Mouse (Mus musculus): ENCODE data around the gene Olfr1228. TPM values are rescaled to one million over a fixed set of nuclear protein-coding genes. Genes with fewer than 3 reads are reported as not detected.

Gene Olfr1228
- total RNA-seq (2014; rRNA removed), result not detected in 2 replicates
- not detected in 2 replicates for polyA plus RNA-seq (2015; fragmentation: Nextera tagmentation; extraction: Ambion mirVana)

- no peak for TF ChIP-seq CTCF (IDR thresholded peaks at IDR 0.05)
- Histone ChIP-seq H3K27me3 (ENCODE audit: insufficient read depth, low read length) (no peaks in the 10 kb centered on the region), H3K4me2 (ENCODE audit: low read depth, low read length, poor library complexity, severe bottlenecking) (no peak within 1 kb of the TSS), H3K9ac (replicated peaks; ENCODE audit: low read length, poor library complexity, severe bottlenecking) (no peak within 1 kb of the TSS), H3K4me1 (ENCODE audit: insufficient read depth, low read length) (no peaks in the 10 kb centered on the region), H3K9me3 (ENCODE audit: low read length) (no peaks in the 10 kb centered on the region), H3K36me3 (ENCODE audit: insufficient read depth, low read length) (no peaks in the 10 kb centered on the region), H3K27ac (ENCODE audit: low read depth, low read length) (no peak within 1 kb of the TSS), H3K4me3 (ENCODE audit: low read depth, low read length) (no peak within 1 kb of the TSS)
- no peak for DNase-seq (ENCODE audit: low spot score)
- ATAC-seq (ENCODE audit: low FRiP score), result no peak
Measured at GRCm38 (mm10) chr2:89253962-89254361, at the start of gene Olfr1228. TSS of gene Olfr1228 (minus strand) at chr2:89254062.

DNA sequence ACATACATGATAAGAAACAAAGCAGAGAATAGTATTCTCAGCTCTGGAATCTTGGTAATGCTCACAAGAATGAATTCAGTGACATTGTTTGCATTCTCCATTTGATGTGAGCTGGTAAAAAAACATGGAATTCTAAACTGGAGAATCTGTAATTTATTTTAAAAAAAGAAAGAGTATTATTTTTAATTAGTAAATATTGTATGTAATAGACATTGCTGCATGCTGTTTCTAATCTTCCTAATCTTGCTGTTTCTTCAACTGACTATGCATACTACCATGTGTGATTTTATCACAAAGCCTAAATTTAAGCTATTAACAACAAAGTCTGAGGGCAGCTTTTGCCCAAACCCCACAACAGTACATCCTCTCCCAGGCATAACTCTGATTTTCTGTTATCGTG, 43.3 kb upstream of the Olfr1228 start, which contains the start of gene Olfr1230:
Gene Olfr1230, minus strand, starts transcription at position 101 of the 400 bp plus-strand sequence.
- H3K4me3 ChIP-seq (ENCODE audit: low read depth, low read length), result no peak within 1 kb of the TSS
- WGBS, result 92% methylated on average over 1 of the region's 1 CpGs
- H3K4me2 ChIP-seq (ENCODE audit: low read depth, low read length, poor library complexity, severe bottlenecking), result no peak within 1 kb of the TSS
- H3K9ac ChIP-seq (replicated peaks; ENCODE audit: low read length, poor library complexity, severe bottlenecking), result no peak within 1 kb of the TSS
- DNase-seq (ENCODE audit: low spot score) (no peak), ATAC-seq (ENCODE audit: low FRiP score) (no peak)
- H3K27ac ChIP-seq (ENCODE audit: low read depth, low read length), result no peak within 1 kb of the TSS
- no peaks in the 10 kb centered on the region for H3K4me1 ChIP-seq (ENCODE audit: insufficient read depth, low read length)
- no peaks in the 10 kb centered on the region for H3K36me3 ChIP-seq (ENCODE audit: insufficient read depth, low read length)
- no peak for TF ChIP-seq CTCF (IDR thresholded peaks at IDR 0.05)
- no peaks in the 10 kb centered on the region for H3K27me3 ChIP-seq (ENCODE audit: insufficient read depth, low read length)
- no peaks in the 10 kb centered on the region for H3K9me3 ChIP-seq (ENCODE audit: low read length)

- WGBS, result 72% methylated on average over 2 of the region's 2 CpGs
Measured at GRCm38 (mm10) chr2:89287914-89288313, 34.1 kb upstream of the Olfr1228 start, which contains the start of gene Olfr1229. TSS of gene Olfr1229 (minus strand) at chr2:89288014.

DNA sequence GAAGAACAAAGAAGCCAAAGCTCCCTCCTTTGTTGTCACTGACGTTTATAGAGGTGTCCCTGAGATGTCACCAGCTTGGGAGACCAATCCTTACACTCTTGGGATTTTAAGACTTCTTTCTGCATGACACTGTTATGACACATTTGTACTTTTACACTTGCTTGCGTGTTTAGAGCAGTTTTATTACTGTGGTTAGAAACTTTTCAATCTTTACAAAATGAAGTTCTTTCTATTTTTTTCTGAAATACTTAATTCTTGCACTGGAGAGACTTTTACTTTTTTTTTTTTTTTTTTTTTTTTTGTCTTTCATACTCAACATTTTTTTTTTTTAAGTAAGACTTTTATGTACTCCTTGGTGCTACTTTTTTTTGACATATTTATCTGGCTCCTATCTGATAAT, 53.9 kb downstream of the Olfr1228 start, which contains the start of gene Olfr1226:
Gene Olfr1226, minus strand, starts transcription at position 101 of the 400 bp plus-strand sequence.
- H3K27ac ChIP-seq (ENCODE audit: low read depth, low read length), result no peak within 1 kb of the TSS
- no peak for DNase-seq (ENCODE audit: low spot score)
- no peak for TF ChIP-seq CTCF (IDR thresholded peaks at IDR 0.05)
- H3K9me3 ChIP-seq (ENCODE audit: low read length), result no peaks in the 10 kb centered on the region
- no peak within 1 kb of the TSS for H3K9ac ChIP-seq (replicated peaks; ENCODE audit: low read length, poor library complexity, severe bottlenecking)
- no peaks in the 10 kb centered on the region for H3K27me3 ChIP-seq (ENCODE audit: insufficient read depth, low read length)
- H3K4me3 ChIP-seq (ENCODE audit: low read depth, low read length), result no peak within 1 kb of the TSS
- H3K36me3 ChIP-seq (ENCODE audit: insufficient read depth, low read length), result no peaks in the 10 kb centered on the region
- WGBS, result 61% methylated on average over 2 of the region's 2 CpGs
- H3K4me2 ChIP-seq (ENCODE audit: low read depth, low read length, poor library complexity, severe bottlenecking), result no peak within 1 kb of the TSS
- H3K4me1 ChIP-seq (ENCODE audit: insufficient read depth, low read length), result no peaks in the 10 kb centered on the region
- no peak for ATAC-seq (ENCODE audit: low FRiP score)

More at GRCm38 (mm10) chr2:89287914-89288313, 34.1 kb upstream of the Olfr1228 start, which contains the start of gene Olfr1229:
- Histone ChIP-seq H3K4me3 (ENCODE audit: low read depth, low read length) (no peak within 1 kb of the TSS), H3K36me3 (ENCODE audit: insufficient read depth, low read length) (no peaks in the 10 kb centered on the region), H3K4me1 (ENCODE audit: insufficient read depth, low read length) (no peaks in the 10 kb centered on the region), H3K9me3 (ENCODE audit: low read length) (no peaks in the 10 kb centered on the region), H3K27ac (ENCODE audit: low read depth, low read length) (no peak within 1 kb of the TSS), H3K27me3 (ENCODE audit: insufficient read depth, low read length) (no peaks in the 10 kb centered on the region), H3K4me2 (ENCODE audit: low read depth, low read length, poor library complexity, severe bottlenecking) (no peak within 1 kb of the TSS), H3K9ac (replicated peaks; ENCODE audit: low read length, poor library complexity, severe bottlenecking) (no peak within 1 kb of the TSS)
- DNase-seq (ENCODE audit: low spot score) (no peak), ATAC-seq (ENCODE audit: low FRiP score) (no peak)
- no peak for TF ChIP-seq CTCF (IDR thresholded peaks at IDR 0.05)

Other genes with a start within 250 kb of the Olfr1228 start
- gene Olfr1215, start 247.1 kb downstream of the Olfr1228 start, total RNA-seq (2014; rRNA removed), result not detected in 2 replicates
- gene Olfr1215, start 247.1 kb downstream of the Olfr1228 start, polyA plus RNA-seq (2015; fragmentation: Nextera tagmentation; extraction: Ambion mirVana), result not detected in 2 replicates
- not detected in 2 replicates for gene Olfr1216, start 235.7 kb downstream of the Olfr1228 start, total RNA-seq (2014; rRNA removed)
- not detected in 2 replicates for gene Olfr1216, start 235.7 kb downstream of the Olfr1228 start, polyA plus RNA-seq (2015; fragmentation: Nextera tagmentation; extraction: Ambion mirVana)
- gene Olfr1217, start 222.0 kb downstream of the Olfr1228 start, total RNA-seq (2014; rRNA removed), result not detected in 2 replicates
- gene Olfr1217, start 222.0 kb downstream of the Olfr1228 start, polyA plus RNA-seq (2015; fragmentation: Nextera tagmentation; extraction: Ambion mirVana), result not detected in 2 replicates
- not detected in 2 replicates for gene Olfr1218, start 192.9 kb downstream of the Olfr1228 start, total RNA-seq (2014; rRNA removed)
- gene Olfr1218, start 192.9 kb downstream of the Olfr1228 start, polyA plus RNA-seq (2015; fragmentation: Nextera tagmentation; extraction: Ambion mirVana), result not detected in 2 replicates
- not detected in 2 replicates for gene Olfr1219, start 170.5 kb downstream of the Olfr1228 start, total RNA-seq (2014; rRNA removed)
- not detected in 2 replicates for gene Olfr1219, start 170.5 kb downstream of the Olfr1228 start, polyA plus RNA-seq (2015; fragmentation: Nextera tagmentation; extraction: Ambion mirVana)
- not detected in 2 replicates for gene Olfr1220, start 147.2 kb downstream of the Olfr1228 start, total RNA-seq (2014; rRNA removed)
- gene Olfr1220, start 147.2 kb downstream of the Olfr1228 start, polyA plus RNA-seq (2015; fragmentation: Nextera tagmentation; extraction: Ambion mirVana), result not detected in 2 replicates
- gene Olfr1221, start 136.8 kb downstream of the Olfr1228 start, total RNA-seq (2014; rRNA removed), result not detected in 2 replicates
- not detected in 2 replicates for gene Olfr1221, start 136.8 kb downstream of the Olfr1228 start, polyA plus RNA-seq (2015; fragmentation: Nextera tagmentation; extraction: Ambion mirVana)
- not detected in 2 replicates for gene Olfr1222, start 121.0 kb downstream of the Olfr1228 start, total RNA-seq (2014; rRNA removed)
- gene Olfr1222, start 121.0 kb downstream of the Olfr1228 start, polyA plus RNA-seq (2015; fragmentation: Nextera tagmentation; extraction: Ambion mirVana), result not detected in 2 replicates
- not detected in 2 replicates for gene Olfr1223, start 102.5 kb downstream of the Olfr1228 start, total RNA-seq (2014; rRNA removed)
- not detected in 2 replicates for gene Olfr1223, start 102.5 kb downstream of the Olfr1228 start, polyA plus RNA-seq (2015; fragmentation: Nextera tagmentation; extraction: Ambion mirVana)
- gene Olfr1224-ps1, start 90.0 kb downstream of the Olfr1228 start, total RNA-seq (2014; rRNA removed), result not detected in 2 replicates
- gene Olfr1224-ps1, start 90.0 kb downstream of the Olfr1228 start, polyA plus RNA-seq (2015; fragmentation: Nextera tagmentation; extraction: Ambion mirVana), result not detected in 2 replicates
- gene Olfr1225, start 79.4 kb downstream of the Olfr1228 start, total RNA-seq (2014; rRNA removed), result not detected in 2 replicates
- not detected in 2 replicates for gene Olfr1225, start 79.4 kb downstream of the Olfr1228 start, polyA plus RNA-seq (2015; fragmentation: Nextera tagmentation; extraction: Ambion mirVana)
- gene Olfr1226, start 54.0 kb downstream of the Olfr1228 start, total RNA-seq (2014; rRNA removed), result not detected in 2 replicates
- not detected in 2 replicates for gene Olfr1226, start 54.0 kb downstream of the Olfr1228 start, polyA plus RNA-seq (2015; fragmentation: Nextera tagmentation; extraction: Ambion mirVana)
- not detected in 2 replicates for gene Olfr1229, start 34.0 kb upstream of the Olfr1228 start, total RNA-seq (2014; rRNA removed)
- not detected in 2 replicates for gene Olfr1229, start 34.0 kb upstream of the Olfr1228 start, polyA plus RNA-seq (2015; fragmentation: Nextera tagmentation; extraction: Ambion mirVana)
- gene Olfr1230, start 43.2 kb upstream of the Olfr1228 start, total RNA-seq (2014; rRNA removed), result not detected in 2 replicates
- not detected in 2 replicates for gene Olfr1230, start 43.2 kb upstream of the Olfr1228 start, polyA plus RNA-seq (2015; fragmentation: Nextera tagmentation; extraction: Ambion mirVana)
- not detected in 2 replicates for gene Olfr1231, start 53.0 kb upstream of the Olfr1228 start, total RNA-seq (2014; rRNA removed)
- not detected in 2 replicates for gene Olfr1231, start 53.0 kb upstream of the Olfr1228 start, polyA plus RNA-seq (2015; fragmentation: Nextera tagmentation; extraction: Ambion mirVana)
- gene Olfr1232, start 75.6 kb upstream of the Olfr1228 start, total RNA-seq (2014; rRNA removed), result not detected in 2 replicates
- gene Olfr1232, start 75.6 kb upstream of the Olfr1228 start, polyA plus RNA-seq (2015; fragmentation: Nextera tagmentation; extraction: Ambion mirVana), result not detected in 2 replicates
- not detected in 2 replicates for gene Olfr1233, start 88.3 kb upstream of the Olfr1228 start, total RNA-seq (2014; rRNA removed)
- not detected in 2 replicates for gene Olfr1233, start 88.3 kb upstream of the Olfr1228 start, polyA plus RNA-seq (2015; fragmentation: Nextera tagmentation; extraction: Ambion mirVana)
- gene Olfr1234, start 110.8 kb upstream of the Olfr1228 start, total RNA-seq (2014; rRNA removed), result not detected in 2 replicates
- gene Olfr1234, start 110.8 kb upstream of the Olfr1228 start, polyA plus RNA-seq (2015; fragmentation: Nextera tagmentation; extraction: Ambion mirVana), result not detected in 2 replicates
- gene Olfr1238, start 155.6 kb upstream of the Olfr1228 start, total RNA-seq (2014; rRNA removed), result not detected in 2 replicates
- gene Olfr1238, start 155.6 kb upstream of the Olfr1228 start, polyA plus RNA-seq (2015; fragmentation: Nextera tagmentation; extraction: Ambion mirVana), result not detected in 2 replicates
- not detected in 2 replicates for gene Olfr1239, start 166.3 kb upstream of the Olfr1228 start, total RNA-seq (2014; rRNA removed)
- not detected in 2 replicates for gene Olfr1239, start 166.3 kb upstream of the Olfr1228 start, polyA plus RNA-seq (2015; fragmentation: Nextera tagmentation; extraction: Ambion mirVana)
- gene Olfr1240, start 188.9 kb upstream of the Olfr1228 start, total RNA-seq (2014; rRNA removed), result not detected in 2 replicates
- gene Olfr1240, start 188.9 kb upstream of the Olfr1228 start, polyA plus RNA-seq (2015; fragmentation: Nextera tagmentation; extraction: Ambion mirVana), result not detected in 2 replicates
- not detected in 2 replicates for gene Olfr1241, start 233.1 kb upstream of the Olfr1228 start, total RNA-seq (2014; rRNA removed)
- gene Olfr1241, start 233.1 kb upstream of the Olfr1228 start, polyA plus RNA-seq (2015; fragmentation: Nextera tagmentation; extraction: Ambion mirVana), result not detected in 2 replicates
- not detected in 2 replicates for gene Olfr1242, start 244.3 kb upstream of the Olfr1228 start, total RNA-seq (2014; rRNA removed)
- not detected in 2 replicates for gene Olfr1242, start 244.3 kb upstream of the Olfr1228 start, polyA plus RNA-seq (2015; fragmentation: Nextera tagmentation; extraction: Ambion mirVana)

All from midbrain, postnatal 0 days (tissue).